Mouse (Mus musculus) kidney, adult 2 months (tissue): ENCODE data around the gene St3gal3.

Experiments used
- CTCF ChIP-seq: fragments of 200-500 bp; conservative IDR thresholded peaks from 2 replicates; pipeline ENCODE4 v1.5.1; 2011; ENCODE audit warnings: low read depth, mild to moderate bottlenecking, control low read depth, low read length, moderate library complexity, mixed read lengths; ENCODE audit not compliant: insufficient read depth, insufficient read length
- POLR2A ChIP-seq: fragments of 200-500 bp; IDR thresholded peaks from one replicate; pipeline ENCODE4 v1.6.1; 2011; ENCODE audit warnings: low read depth, low read length, control low read depth

GRCm38 (mm10) chr4:118179467-118180300 lies 45.0 kb upstream of the St3gal3 start, which contains the start of gene Kdm4a:
- TF ChIP-seq CTCF, result no peak
- TF ChIP-seq POLR2A, result no peak
